Mouse (Mus musculus) heart, embryonic 12.5 days (tissue): ENCODE measurements around the gene Nsd2. TPM values are rescaled to one million over a fixed set of nuclear protein-coding genes. Genes with fewer than 3 reads are reported as not detected.
"Not testable (repeated sequence)": the region's sequence is repeated elsewhere in the genome, so short reads cannot be mapped to it uniquely, and the experiment has no call there.

ENCODE experiments used
- ATAC-seq: fragments of 200-750 bp; cut with Nextera tagmentation; 2 replicates; pipeline ENCODE4 v1.8.0; 2017; ENCODE audit warnings: moderate TSS enrichment, moderate library complexity; ENCODE audit not compliant: insufficient number of reproducible peaks, low FRiP score
- H3K27ac ChIP-seq: fragments of 300-500 bp; sonication (generic); 2 replicates; pipeline ENCODE4 v1.5.1; 2016; ENCODE audit warnings: mild to moderate bottlenecking, moderate library complexity; ENCODE audit not compliant: poor library complexity, severe bottlenecking
- H3K27me3 ChIP-seq: fragments of 300-500 bp; sonication (generic); replicated peaks from 2 replicates; pipeline ENCODE4 v1.6.1; 2016; ENCODE audit warnings: mild to moderate bottlenecking, moderate library complexity
- H3K36me3 ChIP-seq: fragments of 300-500 bp; sonication (generic); 2 replicates; pipeline ENCODE4 v1.6.1; 2016; ENCODE audit warnings: mild to moderate bottlenecking, moderate library complexity
- H3K4me1 ChIP-seq: fragments of 300-500 bp; sonication (generic); replicated peaks from 2 replicates; pipeline ENCODE4 v1.6.1; 2016; ENCODE audit warnings: mild to moderate bottlenecking
- H3K4me2 ChIP-seq: fragments of 300-500 bp; sonication (generic); 2 replicates; pipeline ENCODE4 v1.6.1; 2016; ENCODE audit warnings: mild to moderate bottlenecking, moderate library complexity
- H3K4me3 ChIP-seq: fragments of 300-500 bp; sonication (generic); 2 replicates; pipeline ENCODE4 v1.5.1; 2016; ENCODE audit warnings: mild to moderate bottlenecking
- H3K9ac ChIP-seq: fragments of 300-500 bp; sonication (generic); 2 replicates; pipeline ENCODE4 v1.6.1; 2016; ENCODE audit warnings: mild to moderate bottlenecking, moderate library complexity
- H3K9me3 ChIP-seq: fragments of 300-500 bp; sonication (generic); replicated peaks from 2 replicates; pipeline ENCODE4 v1.6.1; 2016; ENCODE audit warnings: mild to moderate bottlenecking, moderate library complexity
- WGBS: fragments of 180-500 bp; shearing (Covaris S2); methylation state at CpG from one replicate; pipeline ENCODE4 v1.1.7; 2016; 5-methylcytosine and 5-hydroxymethylcytosine counted together
- polyA plus RNA-seq: library from polyadenylated mRNA; unstranded; fragments of >200 nt; fragmentation: Nextera tagmentation; extraction: Ambion mirVana; gene quantifications from 2 replicates; pipeline ENCODE4 v1.2.1, GENCODE M21; 2016

Nsd2 gene
- polyA plus RNA-seq, 1 experiment from 2014 or later = 43.7 TPM

- no peaks in the 10 kb centered on the region for H3K9me3 ChIP-seq
- no peak for ATAC-seq
- WGBS = 89% methylated on average over 3 of the region's 3 CpGs
- H3K36me3 ChIP-seq = peaks cover 70% of the 10 kb centered on the region
- no peak overlapping the region for H3K4me2 ChIP-seq
- no peak overlapping the region for H3K9ac ChIP-seq
- H3K4me3 ChIP-seq = no peak overlapping the region
- no peaks in the 10 kb centered on the region for H3K27me3 ChIP-seq
- no peaks in the 10 kb centered on the region for H3K4me1 ChIP-seq
- no peak overlapping the region for H3K27ac ChIP-seq
These were observed 80.8 kb downstream of the Nsd2 start for GRCm38 (mm10) chr5:33901278-33901677.

- WGBS = 92% methylated on average over 2 of the region's 2 CpGs
These were observed 82.2 kb downstream of the Nsd2 start for GRCm38 (mm10) chr5:33902696-33903095.

GRCm38 (mm10) chr5:33903176-33903575 lies 82.7 kb downstream of the Nsd2 start:
- no peak for ATAC-seq
- H3K27me3 ChIP-seq = no peaks in the 10 kb centered on the region
- H3K36me3 ChIP-seq = peaks cover 54% of the 10 kb centered on the region
- no peak overlapping the region for H3K4me2 ChIP-seq
- no peaks in the 10 kb centered on the region for H3K4me1 ChIP-seq
- H3K27ac ChIP-seq = no peak overlapping the region
- 92% methylated on average over 9 of the region's 9 CpGs for WGBS
- H3K9me3 ChIP-seq = no peaks in the 10 kb centered on the region
- no peak overlapping the region for H3K9ac ChIP-seq
- no peak overlapping the region for H3K4me3 ChIP-seq

More at GRCm38 (mm10) chr5:33902696-33903095, 82.2 kb downstream of the Nsd2 start:
- H3K4me3 ChIP-seq = no peak overlapping the region
- ATAC-seq = no peak
- H3K36me3 ChIP-seq = peaks cover 58% of the 10 kb centered on the region
- H3K27me3 ChIP-seq = no peaks in the 10 kb centered on the region
- H3K4me1 ChIP-seq = no peaks in the 10 kb centered on the region
- H3K4me2 ChIP-seq = no peak overlapping the region
- no peak overlapping the region for H3K27ac ChIP-seq
- H3K9ac ChIP-seq = no peak overlapping the region
- H3K9me3 ChIP-seq = no peaks in the 10 kb centered on the region

- not testable (repeated sequence) for H3K9ac ChIP-seq, H3K4me2 ChIP-seq, ATAC-seq, H3K9me3 ChIP-seq, H3K27ac ChIP-seq, H3K4me1 ChIP-seq, H3K4me3 ChIP-seq, H3K27me3 ChIP-seq
- H3K36me3 ChIP-seq = peaks cover 58% of the 10 kb centered on the region
These were observed 94.5 kb downstream of the Nsd2 start for GRCm38 (mm10) chr5:33915031-33915430.

GRCm38 (mm10) chr5:33916616-33917015 lies 96.1 kb downstream of the Nsd2 start:
- not testable (repeated sequence) for H3K4me1 ChIP-seq, H3K27me3 ChIP-seq, H3K27ac ChIP-seq, ATAC-seq, H3K9ac ChIP-seq, H3K4me2 ChIP-seq, H3K9me3 ChIP-seq, H3K4me3 ChIP-seq
- 91% methylated on average over 2 of the region's 2 CpGs for WGBS
- H3K36me3 ChIP-seq = peaks cover 74% of the 10 kb centered on the region

- H3K4me1 ChIP-seq = peaks cover 12% of the 10 kb centered on the region; the same call in 1 of the 2 replicates
- no peak overlapping the region for H3K4me3 ChIP-seq
- 94% methylated on average over 1 of the region's 1 CpGs for WGBS
- H3K9ac ChIP-seq = no peak overlapping the region
- H3K27me3 ChIP-seq = no peaks in the 10 kb centered on the region
- ATAC-seq = no peak
- H3K36me3 ChIP-seq = peaks cover 59% of the 10 kb centered on the region
- H3K27ac ChIP-seq = no peak overlapping the region
- peaks cover 6% of the 10 kb centered on the region; the same call in 1 of the 2 replicates for H3K9me3 ChIP-seq
- H3K4me2 ChIP-seq = no peak overlapping the region
These were observed 98.9 kb downstream of the Nsd2 start for GRCm38 (mm10) chr5:33919466-33919865.

GRCm38 (mm10) chr5:33920037-33920436 lies 99.5 kb downstream of the Nsd2 start:
- no peak overlapping the region for H3K4me2 ChIP-seq
- H3K9me3 ChIP-seq = peaks cover 6% of the 10 kb centered on the region; the same call in 1 of the 2 replicates
- ATAC-seq = no peak
- no peak overlapping the region for H3K4me3 ChIP-seq
- no peaks in the 10 kb centered on the region for H3K27me3 ChIP-seq
- H3K4me1 ChIP-seq = peaks cover 12% of the 10 kb centered on the region; the same call in 1 of the 2 replicates
- H3K36me3 ChIP-seq = peaks cover 56% of the 10 kb centered on the region
- WGBS = 88% methylated on average over 2 of the region's 2 CpGs
- H3K9ac ChIP-seq = no peak overlapping the region
- H3K27ac ChIP-seq = no peak overlapping the region

GRCm38 (mm10) chr5:33920924-33921323 lies 100.4 kb downstream of the Nsd2 start:
- Histone ChIP-seq H3K4me2 (no peak overlapping the region), H3K27ac (no peak overlapping the region), H3K9me3 (peaks cover under 1% of the 10 kb centered on the region; the same call in 1 of the 2 replicates), H3K4me3 (no peak overlapping the region), H3K9ac (no peak overlapping the region), H3K27me3 (no peaks in the 10 kb centered on the region), H3K36me3 (peaks cover 48% of the 10 kb centered on the region), H3K4me1 (peaks cover 12% of the 10 kb centered on the region; the same call in 1 of the 2 replicates)
- WGBS = 36% methylated on average over 4 of the region's 4 CpGs
- peak; percentile 53 for ATAC-seq

GRCm38 (mm10) chr5:33921486-33922235 lies 101.1 kb downstream of the Nsd2 start:
- H3K27me3 ChIP-seq = no peaks in the 10 kb centered on the region
- no peaks in the 10 kb centered on the region for H3K9me3 ChIP-seq
- H3K4me3 ChIP-seq = no peak overlapping the region
- H3K9ac ChIP-seq = no peak overlapping the region
- 79% methylated on average over 7 of the region's 7 CpGs for WGBS
- H3K27ac ChIP-seq = no peak overlapping the region
- H3K4me1 ChIP-seq = peaks cover 12% of the 10 kb centered on the region; the same call in 1 of the 2 replicates
- no peak for ATAC-seq
- no peak overlapping the region for H3K4me2 ChIP-seq
- peaks cover 48% of the 10 kb centered on the region for H3K36me3 ChIP-seq

GRCm38 (mm10) chr5:33922566-33922965 lies 102.0 kb downstream of the Nsd2 start:
- peaks cover 47% of the 10 kb centered on the region for H3K36me3 ChIP-seq
- H3K4me3 ChIP-seq = no peak overlapping the region
- no peak overlapping the region for H3K4me2 ChIP-seq
- no peaks in the 10 kb centered on the region for H3K27me3 ChIP-seq
- 66% methylated on average over 2 of the region's 2 CpGs for WGBS
- H3K9ac ChIP-seq = no peak overlapping the region
- H3K9me3 ChIP-seq = no peaks in the 10 kb centered on the region
- no peak overlapping the region for H3K27ac ChIP-seq
- ATAC-seq = no peak
- peaks cover 12% of the 10 kb centered on the region; the same call in 1 of the 2 replicates for H3K4me1 ChIP-seq

GRCm38 (mm10) chr5:33926170-33926569 lies 105.6 kb downstream of the Nsd2 start:
- no peak overlapping the region for H3K4me3 ChIP-seq
- no peak overlapping the region for H3K27ac ChIP-seq
- peaks cover 10% of the 10 kb centered on the region for H3K9me3 ChIP-seq
- no peak overlapping the region for H3K9ac ChIP-seq
- no peak for ATAC-seq
- no peaks in the 10 kb centered on the region for H3K27me3 ChIP-seq
- H3K4me2 ChIP-seq = no peak overlapping the region
- H3K36me3 ChIP-seq = peaks cover 44% of the 10 kb centered on the region
- peaks cover 7% of the 10 kb centered on the region; the same call in 1 of the 2 replicates for H3K4me1 ChIP-seq

- Histone ChIP-seq H3K36me3 (peaks cover 35% of the 10 kb centered on the region), H3K27me3 (no peaks in the 10 kb centered on the region), H3K4me3 (no peak overlapping the region), H3K9me3 (peaks cover 10% of the 10 kb centered on the region), H3K4me2 (no peak overlapping the region), H3K4me1 (peaks cover 18% of the 10 kb centered on the region), H3K27ac (no peak overlapping the region), H3K9ac (no peak overlapping the region)
- WGBS = 74% methylated on average over 2 of the region's 2 CpGs
- no peak for ATAC-seq
These were observed 111.9 kb downstream of the Nsd2 start for GRCm38 (mm10) chr5:33932413-33932812.
